Mouse (Mus musculus): ENCODE measurements around the gene Psmc3. TPM values are rescaled to one million over a fixed set of nuclear protein-coding genes. Genes with fewer than 3 reads are reported as not detected.

The Psmc3 gene
- total RNA-seq (2012; rRNA removed): 226 and 262 TPM in 2 replicates

GRCm38 (mm10) chr2:91053934-91054382 lies at the start of gene Psmc3:
Gene Psmc3 (plus strand): TSS chr2:91054009.
- in situ Hi-C loops (cut with MboI; ENCODE audit: low sequenced_read_pairs in 2 of 2, unreplicated experiment in 2 of 2): no loop called here
- TF ChIP-seq ZC3H11A (IDR thresholded peaks at IDR 0.05; ENCODE audit: borderline replicate concordance, low read depth, low read length) (peak; percentile 90), ZNF384 (IDR thresholded peaks at IDR 0.05; ENCODE audit: low read depth, low read length) (no peak), HCFC1 (IDR thresholded peaks at IDR 0.05; ENCODE audit: borderline replicate concordance, insufficient read depth, low read length) (peak; percentile 92)
- Histone ChIP-seq H3K4me1 (ENCODE audit: control insufficient read depth in 2 of 2, insufficient read depth in 2 of 2, low read length in 2 of 2, poor library complexity in 1 of 2) (0 out of 4 replicates have a peak, but pooled peaks cover 0 to 2% of the 10 kb centered on the region in 2 experiments), H3K4me3 (ENCODE audit: insufficient read depth in 1 of 2, low read depth in 1 of 2, low read length in 2 of 2, poor library complexity in 1 of 2, severe bottlenecking in 1 of 2) (peak within 1 kb of the TSS; percentile 77 to 85), H3K9me3 (ENCODE audit: control insufficient read depth, insufficient read depth, low read depth, low read length) (no peaks in the 10 kb centered on the region), H3K27ac (ENCODE audit: insufficient read depth, low read depth, low read length, poor library complexity, severe bottlenecking) (peak within 1 kb of the TSS; percentile 54), H3K36me3 (ENCODE audit: control insufficient read depth, insufficient read depth, low read length, poor library complexity, severe bottlenecking) (peaks cover 32% of the 10 kb centered on the region), H3K9ac (ENCODE audit: insufficient read depth, low read depth, low read length, poor library complexity, severe bottlenecking) (peak within 1 kb of the TSS; percentile 85)
- peak; percentile 77 for DNase-seq (ENCODE audit: low read depth, low spot score)

- Histone ChIP-seq H3K9me3 (ENCODE audit: control insufficient read depth, insufficient read depth, low read depth, low read length) (no peaks in the 10 kb centered on the region), H3K4me1 (ENCODE audit: control insufficient read depth in 2 of 2, insufficient read depth in 2 of 2, low read length in 2 of 2, poor library complexity in 1 of 2) (no peaks in the 10 kb centered on the region), H3K4me3 (ENCODE audit: insufficient read depth in 1 of 2, low read depth in 1 of 2, low read length in 2 of 2, poor library complexity in 1 of 2, severe bottlenecking in 1 of 2) (no peak overlapping the region), H3K36me3 (ENCODE audit: control insufficient read depth, insufficient read depth, low read length, poor library complexity, severe bottlenecking) (peaks cover 36% of the 10 kb centered on the region), H3K27ac (ENCODE audit: insufficient read depth, low read depth, low read length, poor library complexity, severe bottlenecking) (no peak overlapping the region), H3K9ac (ENCODE audit: insufficient read depth, low read depth, low read length, poor library complexity, severe bottlenecking) (no peak overlapping the region)
- no peak for TF ChIP-seq MAFK (IDR thresholded peaks at IDR 0.05; ENCODE audit: insufficient read depth, low read depth, low read length)
- TF ChIP-seq ZNF384 (IDR thresholded peaks at IDR 0.05; ENCODE audit: low read depth, low read length): no peak
- no peak for TF ChIP-seq HCFC1 (IDR thresholded peaks at IDR 0.05; ENCODE audit: borderline replicate concordance, insufficient read depth, low read length)
- TF ChIP-seq ZC3H11A (IDR thresholded peaks at IDR 0.05; ENCODE audit: borderline replicate concordance, low read depth, low read length): no peak
- TF ChIP-seq CHD2 (IDR thresholded peaks at IDR 0.05; ENCODE audit: low read depth, low read length): no peak
- in situ Hi-C loops (cut with MboI; ENCODE audit: low sequenced_read_pairs in 2 of 2, unreplicated experiment in 2 of 2): no loop called here
- DNase-seq (ENCODE audit: low read depth, low spot score): no peak
Measured at GRCm38 (mm10) chr2:91008536-91008935, 45.3 kb upstream of the Psmc3 start.

GRCm38 (mm10) chr2:91013881-91014280 lies 39.9 kb upstream of the Psmc3 start:
- in situ Hi-C loops (cut with MboI; ENCODE audit: low sequenced_read_pairs in 2 of 2, unreplicated experiment in 2 of 2): no loop called here

GRCm38 (mm10) chr2:91015386-91015785 lies 38.4 kb upstream of the Psmc3 start:
- no peak overlapping the region for H3K27ac ChIP-seq (ENCODE audit: insufficient read depth, low read depth, low read length, poor library complexity, severe bottlenecking)
- 0 out of 4 replicates have a peak, but pooled peaks cover 0 to 4% of the 10 kb centered on the region in 2 experiments for H3K4me1 ChIP-seq (ENCODE audit: control insufficient read depth in 2 of 2, insufficient read depth in 2 of 2, low read length in 2 of 2, poor library complexity in 1 of 2)
- no peak for DNase-seq (ENCODE audit: low read depth, low spot score)
- in situ Hi-C loops (cut with MboI; ENCODE audit: low sequenced_read_pairs in 2 of 2, unreplicated experiment in 2 of 2): no loop called here
- no peak overlapping the region for H3K4me3 ChIP-seq (ENCODE audit: insufficient read depth in 1 of 2, low read depth in 1 of 2, low read length in 2 of 2, poor library complexity in 1 of 2, severe bottlenecking in 1 of 2)
- H3K9ac ChIP-seq (ENCODE audit: insufficient read depth, low read depth, low read length, poor library complexity, severe bottlenecking): no peak overlapping the region
- TF ChIP-seq CHD2 (IDR thresholded peaks at IDR 0.05; ENCODE audit: low read depth, low read length) (no peak), HCFC1 (IDR thresholded peaks at IDR 0.05; ENCODE audit: borderline replicate concordance, insufficient read depth, low read length) (no peak)
- no peaks in the 10 kb centered on the region for H3K9me3 ChIP-seq (ENCODE audit: control insufficient read depth, insufficient read depth, low read depth, low read length)
- H3K36me3 ChIP-seq (ENCODE audit: control insufficient read depth, insufficient read depth, low read length, poor library complexity, severe bottlenecking): peaks cover 23% of the 10 kb centered on the region

More at GRCm38 (mm10) chr2:91013881-91014280, 39.9 kb upstream of the Psmc3 start:
- Histone ChIP-seq H3K9ac (ENCODE audit: insufficient read depth, low read depth, low read length, poor library complexity, severe bottlenecking) (no peak overlapping the region), H3K9me3 (ENCODE audit: control insufficient read depth, insufficient read depth, low read depth, low read length) (no peaks in the 10 kb centered on the region), H3K4me3 (ENCODE audit: insufficient read depth in 1 of 2, low read depth in 1 of 2, low read length in 2 of 2, poor library complexity in 1 of 2, severe bottlenecking in 1 of 2) (no peak overlapping the region), H3K36me3 (ENCODE audit: control insufficient read depth, insufficient read depth, low read length, poor library complexity, severe bottlenecking) (peaks cover 30% of the 10 kb centered on the region), H3K4me1 (ENCODE audit: control insufficient read depth in 2 of 2, insufficient read depth in 2 of 2, low read length in 2 of 2, poor library complexity in 1 of 2) (0 out of 4 replicates have a peak, but pooled peaks cover 0 to 4% of the 10 kb centered on the region in 2 experiments), H3K27ac (ENCODE audit: insufficient read depth, low read depth, low read length, poor library complexity, severe bottlenecking) (no peak overlapping the region)
- no peak for DNase-seq (ENCODE audit: low read depth, low spot score)
- TF ChIP-seq CHD2 (IDR thresholded peaks at IDR 0.05; ENCODE audit: low read depth, low read length) (no peak), ZNF384 (IDR thresholded peaks at IDR 0.05; ENCODE audit: low read depth, low read length) (no peak), MAFK (IDR thresholded peaks at IDR 0.05; ENCODE audit: insufficient read depth, low read depth, low read length) (no peak), ZC3H11A (IDR thresholded peaks at IDR 0.05; ENCODE audit: borderline replicate concordance, low read depth, low read length) (no peak), HCFC1 (IDR thresholded peaks at IDR 0.05; ENCODE audit: borderline replicate concordance, insufficient read depth, low read length) (no peak)

Data from ES-E14 (cell line).